ENCODE assay signal across 9 mouse cellular contexts in the genomic region with DNA sequence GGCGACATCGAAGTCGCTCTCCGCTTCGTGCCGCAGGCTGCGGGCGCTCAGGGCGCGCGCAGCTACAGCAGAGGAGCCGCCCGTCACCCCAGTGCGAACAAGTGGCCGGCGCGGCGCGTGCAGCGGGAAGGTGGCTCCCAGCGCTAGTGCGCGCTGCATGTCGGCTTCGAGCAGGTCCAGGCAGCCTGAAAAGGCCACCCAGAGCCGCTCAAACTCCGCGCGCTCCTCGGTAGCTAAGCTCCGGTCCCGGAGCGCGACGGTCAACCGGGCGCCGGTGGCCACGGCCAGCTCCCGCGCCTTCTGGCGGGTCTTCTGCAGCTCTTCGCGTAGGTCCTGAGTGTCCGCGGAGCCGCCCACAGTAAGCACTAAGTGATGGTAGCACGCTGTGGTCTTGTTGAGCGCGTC. TPM values are rescaled to one million over a fixed set of nuclear protein-coding genes. Genes with fewer than 3 reads are reported as not detected.
DNase-seq lines count a peak whose midpoint lies in the region; TF ChIP-seq lines count a peak whose summit lies in the region.
"Had no signal": no experiment of that assay in that cellular context is flagged by ENCODE, and none has a peak within 500 bp of the region (broad histone marks: within the 10 kb centered on the region; RNA-seq: fewer than 3 reads in every experiment).

No protein-coding gene starts in this region.

- peak; percentile 35 for DNase-seq in right cerebral cortex, postnatal 25 days
- DNase-seq in right cerebral cortex, adult 2 months (ENCODE audit: low spot score in 2 of 2) = no peak
- peak; percentile 55 for DNase-seq in embryo, embryonic 10.5 days (ENCODE audit: low spot score)
- peak; percentile 23 to 40 for DNase-seq in heart, postnatal 36 days
- peak; percentile 23 for DNase-seq in liver, adult 2 months (ENCODE audit: extremely low read depth, low read depth, low spot score)
- peak; percentile 64 for DNase-seq in naive thymus-derived CD4-positive, alpha-beta T cell, adult 2 months (ENCODE audit: low read depth)
- DNase-seq in layer of hippocampus, postnatal 14 days (ENCODE audit: low spot score in 2 of 2) = no peak
- no peak for DNase-seq in ovary, adult 18-20 months (ENCODE audit: low spot score)

- no peak for TF ChIP-seq CTCF in liver, adult 2 months (IDR thresholded peaks at IDR 0.05; ENCODE audit: low read depth, low read length)

- no peak overlapping the region for H3K27ac ChIP-seq in liver, adult 2 months (replicated peaks; ENCODE audit: insufficient read depth, low read depth, low read length)

- H3K79me2 ChIP-seq in liver, adult 2 months (ENCODE audit: control insufficient read depth, insufficient read depth, low read length) = peaks cover 10% of the 10 kb centered on the region; the same call in 1 of the 2 replicates

- no peaks in the 10 kb centered on the region for H3K36me3 ChIP-seq in liver, adult 2 months (ENCODE audit: control insufficient read depth, insufficient read depth, low read length)

- peak overlapping the region; percentile 62 for H3K4me3 ChIP-seq in liver, adult 2 months (ENCODE audit: insufficient read depth, low read depth, low read length)

- H3K4me1 ChIP-seq in liver, adult 2 months (ENCODE audit: control insufficient read depth, insufficient read depth, low read length) = peaks cover 22% of the 10 kb centered on the region

- peak overlapping the region; percentile 27 for H3K9ac ChIP-seq in liver, adult 2 months (ENCODE audit: low read depth, low read length)

- under 1% methylated on average over 50 of the region's 50 CpGs for WGBS in liver, adult 2 months

- intact Hi-C loops in heart, postnatal 36 days (cut with DNase I) = loop anchor here (5.0 to 10.0 kb wide), 2 partner anchors 63 to 190 kb away; a partner anchor contains a TSS

- no peak for TF ChIP-seq POLR2A in liver, adult 2 months (IDR thresholded peaks at IDR 0.05; ENCODE audit: extremely low read depth, insufficient read depth, low read length)

- peaks cover 11% of the 10 kb centered on the region; the same call in 1 of the 2 replicates for H3K27me3 ChIP-seq in liver, adult 2 months (ENCODE audit: control insufficient read depth, insufficient read depth, low read length)

RNA-seq across cellular contexts. Expression of a gene that starts 0.6 kb away (rescaled TPM):
- total RNA-seq in heart, postnatal 36 days (2021) = under 1 TPM; 0.03 to 0.06 TPM
- under 0.01 TPM in 2 replicates for total RNA-seq in liver, adult 2 months (2014; rRNA removed)
- polyA plus RNA-seq in liver, adult 2 months (2012; rRNA removed) = not detected in 2 replicates
- under 1 TPM; 0.51 to 0.52 TPM for total RNA-seq in layer of hippocampus, postnatal 14 days (2021)

RNA-seq across cellular contexts. Expression of a gene that starts 1.3 kb away (rescaled TPM):
- 10 to 100 TPM; 11.2 to 13.0 TPM for total RNA-seq in heart, postnatal 36 days (2021)
- 15.5 and 19.7 TPM in 2 replicates for total RNA-seq in liver, adult 2 months (2014; rRNA removed)
- polyA plus RNA-seq in liver, adult 2 months (2012; rRNA removed) = 12.9 and 14.6 TPM in 2 replicates
- total RNA-seq in layer of hippocampus, postnatal 14 days (2021) = 10 to 100 TPM; 42.8 to 46.7 TPM

RNA-seq across cellular contexts. Expression of a gene that starts 28.7 kb away (rescaled TPM):
- total RNA-seq in heart, postnatal 36 days (2021) = 10 to 100 TPM; 66.8 to 82.3 TPM
- total RNA-seq in liver, adult 2 months (2014; rRNA removed) = 52.3 and 66.0 TPM in 2 replicates
- 42.7 and 51.1 TPM in 2 replicates for polyA plus RNA-seq in liver, adult 2 months (2012; rRNA removed)
- 10 to 100 TPM; 72.3 to 72.4 TPM for total RNA-seq in layer of hippocampus, postnatal 14 days (2021)

RNA-seq across cellular contexts. Expression of a gene that starts 47.2 kb away (rescaled TPM):
- total RNA-seq in heart, postnatal 36 days (2021) = not detected
- total RNA-seq in liver, adult 2 months (2014; rRNA removed) = under 0.01 TPM in 1 of 2 replicates, not detected in the other
- polyA plus RNA-seq in liver, adult 2 months (2012; rRNA removed) = not detected in 2 replicates
- total RNA-seq in layer of hippocampus, postnatal 14 days (2021) = 1 to 10 TPM in 1 of 2 experiments, under 1 TPM in 1; 0.46 to 1.3 TPM
- total RNA-seq: common myeloid progenitor, adult 5-6 weeks had no signal

Comparison
In these comparisons a context has a peak if more than half of its experiments do, and no peak if none do; other contexts are left out.
1. DNase-seq: peak in right cerebral cortex, postnatal 25 days (single experiment), embryo, embryonic 10.5 days (single experiment), heart, postnatal 36 days (2 of 2), liver, adult 2 months (single experiment) and naive thymus-derived CD4-positive, alpha-beta T cell, adult 2 months (single experiment); none in right cerebral cortex, adult 2 months (0 of 2), layer of hippocampus, postnatal 14 days (0 of 2) and ovary, adult 18-20 months (single experiment).